Mouse (Mus musculus): ENCODE data around the gene Med15. TPM values are rescaled to one million over a fixed set of nuclear protein-coding genes. Genes with fewer than 3 reads are reported as not detected.

Med15 gene
- polyA plus RNA-seq, 1 experiment: 65.9 TPM

DNA sequence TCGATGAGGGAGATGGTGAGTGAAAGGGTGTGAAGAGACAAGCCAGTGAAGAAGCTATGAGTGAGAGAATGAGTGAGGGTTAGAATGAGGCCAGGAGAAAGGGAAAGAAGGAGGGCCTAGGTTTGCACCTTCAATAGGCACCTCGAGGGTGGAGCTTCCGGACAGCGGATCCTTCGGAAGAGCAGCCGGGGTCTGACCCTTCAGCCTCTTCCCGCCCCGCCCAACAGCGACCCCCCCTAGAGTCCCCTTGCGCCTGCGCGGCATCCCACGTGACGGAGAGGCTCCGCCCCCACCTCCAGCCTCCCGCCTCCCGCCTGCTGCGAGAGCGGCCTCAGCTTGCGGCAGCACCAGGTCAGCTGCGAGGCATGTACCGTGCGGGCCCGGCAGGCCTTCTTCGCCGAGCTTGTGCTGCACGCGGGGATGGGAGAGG, 26.7 kb upstream of the Med15 start, which contains the start of gene Klhl22:
Gene Klhl22 (plus strand): TSS at position 275 of the 430 bp plus-strand sequence.
- Histone ChIP-seq H3K4me3 (ENCODE audit: insufficient read depth, low read length) (peak within 1 kb of the TSS; percentile 76), H3K4me1 (ENCODE audit: control insufficient read depth, insufficient read depth, low read length) (peaks cover 6% of the 10 kb centered on the region), H3K27ac (ENCODE audit: insufficient read depth, low read length) (peak within 1 kb of the TSS; percentile 18; the same call in 1 of the 2 replicates)
- TF ChIP-seq POLR2A (IDR thresholded peaks at IDR 0.05; ENCODE audit: extremely low read depth, insufficient read depth, low read length) (peak; percentile 87), CTCF (IDR thresholded peaks at IDR 0.05; ENCODE audit: extremely low read depth, insufficient read depth, low read length) (no peak)

DNA sequence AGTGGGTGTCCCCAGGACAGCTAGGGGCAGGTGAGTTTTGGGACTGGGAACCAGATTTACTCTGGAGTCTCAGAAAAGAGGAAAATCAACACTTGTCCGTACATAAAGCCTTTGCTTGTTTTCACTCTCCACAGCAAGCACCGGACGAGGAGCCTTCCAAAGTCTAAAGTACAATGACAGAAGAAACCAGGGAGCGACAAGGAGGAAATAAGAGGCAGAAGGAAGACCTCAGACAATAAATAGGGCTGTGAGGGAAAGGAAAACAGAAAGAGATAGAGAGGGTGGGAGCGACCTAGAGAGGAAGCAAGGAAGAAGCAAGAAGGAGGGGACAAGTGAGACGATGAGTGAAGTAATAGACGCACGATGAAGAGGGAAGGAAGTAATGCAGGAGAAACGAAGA, 26.2 kb upstream of the Med15 start:
- peaks cover 3% of the 10 kb centered on the region for H3K4me1 ChIP-seq (ENCODE audit: control insufficient read depth, insufficient read depth, low read length)
- H3K4me3 ChIP-seq (ENCODE audit: insufficient read depth, low read length): peak overlapping the region; percentile 76
- no peak for TF ChIP-seq CTCF (IDR thresholded peaks at IDR 0.05; ENCODE audit: extremely low read depth, insufficient read depth, low read length)
- no peak for TF ChIP-seq POLR2A (IDR thresholded peaks at IDR 0.05; ENCODE audit: extremely low read depth, insufficient read depth, low read length)
- no peak overlapping the region for H3K27ac ChIP-seq (ENCODE audit: insufficient read depth, low read length)

DNA sequence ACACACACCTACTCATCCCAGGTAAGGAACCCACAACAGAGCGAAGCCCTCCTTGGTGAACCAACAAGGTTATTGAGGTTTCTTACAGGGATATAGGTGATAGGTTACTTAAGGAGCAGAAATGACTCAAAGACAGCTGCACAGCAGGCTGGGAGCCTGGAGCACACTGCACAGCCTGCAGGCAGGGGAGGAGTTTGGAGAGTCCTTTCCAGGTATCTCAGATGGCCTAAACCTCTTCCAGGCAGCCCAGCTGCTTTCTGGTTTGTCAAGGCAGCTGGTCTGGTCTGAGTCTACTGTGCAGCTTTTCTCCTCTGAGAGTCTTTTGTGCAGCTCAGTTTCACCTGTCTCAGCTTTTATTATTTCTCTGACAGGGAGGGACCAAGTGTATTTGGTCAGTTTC, 25.1 kb upstream of the Med15 start:
- Histone ChIP-seq H3K27ac (ENCODE audit: insufficient read depth, low read length) (no peak overlapping the region), H3K4me3 (ENCODE audit: insufficient read depth, low read length) (no peak overlapping the region), H3K4me1 (ENCODE audit: control insufficient read depth, insufficient read depth, low read length) (peaks cover 3% of the 10 kb centered on the region)
- no peak for TF ChIP-seq POLR2A (IDR thresholded peaks at IDR 0.05; ENCODE audit: extremely low read depth, insufficient read depth, low read length)
- no peak for TF ChIP-seq CTCF (IDR thresholded peaks at IDR 0.05; ENCODE audit: extremely low read depth, insufficient read depth, low read length)

- Histone ChIP-seq H3K4me1 (ENCODE audit: control insufficient read depth, insufficient read depth, low read length) (no peaks in the 10 kb centered on the region), H3K4me3 (ENCODE audit: insufficient read depth, low read length) (no peak overlapping the region), H3K27ac (ENCODE audit: insufficient read depth, low read length) (no peak overlapping the region)
- TF ChIP-seq CTCF (IDR thresholded peaks at IDR 0.05; ENCODE audit: extremely low read depth, insufficient read depth, low read length) (no peak), POLR2A (IDR thresholded peaks at IDR 0.05; ENCODE audit: extremely low read depth, insufficient read depth, low read length) (no peak)
Observed at GRCm38 (mm10) chr16:17753686-17754085, 21.0 kb upstream of the Med15 start.

GRCm38 (mm10) chr16:17753001-17753400, 20.3 kb upstream of the Med15 start:
- H3K4me3 ChIP-seq (ENCODE audit: insufficient read depth, low read length): no peak overlapping the region
- TF ChIP-seq POLR2A (IDR thresholded peaks at IDR 0.05; ENCODE audit: extremely low read depth, insufficient read depth, low read length) (no peak), CTCF (IDR thresholded peaks at IDR 0.05; ENCODE audit: extremely low read depth, insufficient read depth, low read length) (no peak)
- no peaks in the 10 kb centered on the region for H3K4me1 ChIP-seq (ENCODE audit: control insufficient read depth, insufficient read depth, low read length)
- no peak overlapping the region for H3K27ac ChIP-seq (ENCODE audit: insufficient read depth, low read length)

DNA sequence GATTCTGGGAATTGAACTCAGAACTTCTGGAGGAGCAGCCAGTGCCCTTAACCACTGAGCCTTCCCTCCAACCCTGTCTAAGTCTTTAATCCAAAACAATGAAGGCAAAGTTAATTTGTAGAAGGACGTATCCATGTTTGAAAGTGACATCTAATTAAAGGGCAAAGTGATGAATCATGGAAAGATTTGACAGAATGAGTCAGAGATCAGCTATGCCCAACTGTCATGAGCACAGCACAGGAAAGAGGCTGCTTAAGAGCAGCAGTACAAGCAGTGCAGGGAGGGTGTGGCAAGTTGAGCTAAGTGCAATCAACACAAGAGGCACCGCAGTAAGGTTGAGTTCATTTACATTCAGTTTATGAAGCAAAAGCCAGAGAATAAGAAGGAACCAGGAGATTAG, 12.4 kb upstream of the Med15 start:
- Histone ChIP-seq H3K4me3 (ENCODE audit: insufficient read depth, low read length) (no peak overlapping the region), H3K4me1 (ENCODE audit: control insufficient read depth, insufficient read depth, low read length) (no peaks in the 10 kb centered on the region), H3K27ac (ENCODE audit: insufficient read depth, low read length) (no peak overlapping the region)
- TF ChIP-seq CTCF (IDR thresholded peaks at IDR 0.05; ENCODE audit: extremely low read depth, insufficient read depth, low read length): no peak
- TF ChIP-seq POLR2A (IDR thresholded peaks at IDR 0.05; ENCODE audit: extremely low read depth, insufficient read depth, low read length): no peak

DNA sequence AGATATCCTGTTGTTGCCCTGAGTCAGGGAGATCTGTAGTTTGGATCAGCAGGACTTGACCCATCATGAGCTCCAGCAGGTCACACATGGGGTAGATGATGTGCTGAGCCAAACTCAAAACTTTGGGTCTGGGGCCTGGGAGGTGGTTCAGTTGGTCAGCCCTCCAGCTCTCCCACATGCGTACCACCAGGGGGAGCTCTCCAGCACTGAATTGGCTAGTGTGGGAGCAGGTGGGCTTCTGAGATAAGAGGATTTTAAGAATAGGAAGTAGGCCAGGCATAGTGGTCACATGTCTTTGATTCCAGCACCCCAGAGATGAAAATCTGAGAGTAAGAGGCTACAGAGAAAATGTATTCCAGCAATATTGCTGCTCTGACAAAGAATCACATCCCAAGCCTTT, 11.8 kb upstream of the Med15 start:
- Histone ChIP-seq H3K4me1 (ENCODE audit: control insufficient read depth, insufficient read depth, low read length) (no peaks in the 10 kb centered on the region), H3K27ac (ENCODE audit: insufficient read depth, low read length) (no peak overlapping the region), H3K4me3 (ENCODE audit: insufficient read depth, low read length) (no peak overlapping the region)
- TF ChIP-seq CTCF (IDR thresholded peaks at IDR 0.05; ENCODE audit: extremely low read depth, insufficient read depth, low read length) (peak; percentile 55), POLR2A (IDR thresholded peaks at IDR 0.05; ENCODE audit: extremely low read depth, insufficient read depth, low read length) (no peak)

DNA sequence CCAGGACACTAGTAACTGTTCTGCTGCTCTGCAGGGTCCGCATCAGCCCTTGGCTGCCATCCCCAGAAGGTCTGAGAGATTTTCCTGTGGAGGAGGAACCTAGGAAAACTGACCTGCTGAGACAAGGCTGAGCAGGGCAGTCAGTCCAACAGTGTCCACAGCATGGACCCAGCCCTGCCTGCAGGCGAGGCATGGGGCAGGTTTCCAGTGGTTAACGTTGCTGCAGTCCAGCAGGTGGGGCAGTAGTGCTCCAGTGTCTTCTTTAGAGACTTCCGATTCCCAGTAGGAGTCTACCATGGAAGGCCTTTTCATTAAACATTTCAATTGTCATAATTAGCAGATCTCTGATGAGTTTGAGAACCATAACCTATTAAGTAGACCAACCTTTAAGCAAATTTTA, 10.6 kb upstream of the Med15 start:
- Histone ChIP-seq H3K4me3 (ENCODE audit: insufficient read depth, low read length) (no peak overlapping the region), H3K4me1 (ENCODE audit: control insufficient read depth, insufficient read depth, low read length) (no peaks in the 10 kb centered on the region), H3K27ac (ENCODE audit: insufficient read depth, low read length) (no peak overlapping the region)
- TF ChIP-seq CTCF (IDR thresholded peaks at IDR 0.05; ENCODE audit: extremely low read depth, insufficient read depth, low read length) (no peak), POLR2A (IDR thresholded peaks at IDR 0.05; ENCODE audit: extremely low read depth, insufficient read depth, low read length) (no peak)

DNA sequence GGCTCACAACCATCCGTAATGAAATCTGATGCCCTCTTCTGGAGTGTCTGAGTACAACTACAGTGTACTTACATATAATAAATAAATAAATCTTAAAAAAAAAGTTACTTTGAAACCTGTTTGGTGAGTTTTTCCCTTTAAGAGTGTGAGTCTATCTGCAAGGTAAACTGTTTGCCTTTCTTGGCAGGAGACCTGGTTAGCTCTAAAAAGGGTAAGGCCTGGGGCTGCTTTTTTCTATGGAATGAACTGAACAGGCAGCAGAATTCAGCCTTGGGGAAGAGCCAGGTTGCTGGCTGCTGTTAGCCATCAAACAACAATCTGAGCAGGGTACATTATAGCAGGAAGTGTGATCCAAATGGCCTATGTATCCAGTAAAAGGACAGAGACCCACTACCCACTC, 10.1 kb upstream of the Med15 start:
- Histone ChIP-seq H3K27ac (ENCODE audit: insufficient read depth, low read length) (no peak overlapping the region), H3K4me1 (ENCODE audit: control insufficient read depth, insufficient read depth, low read length) (no peaks in the 10 kb centered on the region), H3K4me3 (ENCODE audit: insufficient read depth, low read length) (no peak overlapping the region)
- TF ChIP-seq CTCF (IDR thresholded peaks at IDR 0.05; ENCODE audit: extremely low read depth, insufficient read depth, low read length): no peak
- TF ChIP-seq POLR2A (IDR thresholded peaks at IDR 0.05; ENCODE audit: extremely low read depth, insufficient read depth, low read length): no peak

DNA sequence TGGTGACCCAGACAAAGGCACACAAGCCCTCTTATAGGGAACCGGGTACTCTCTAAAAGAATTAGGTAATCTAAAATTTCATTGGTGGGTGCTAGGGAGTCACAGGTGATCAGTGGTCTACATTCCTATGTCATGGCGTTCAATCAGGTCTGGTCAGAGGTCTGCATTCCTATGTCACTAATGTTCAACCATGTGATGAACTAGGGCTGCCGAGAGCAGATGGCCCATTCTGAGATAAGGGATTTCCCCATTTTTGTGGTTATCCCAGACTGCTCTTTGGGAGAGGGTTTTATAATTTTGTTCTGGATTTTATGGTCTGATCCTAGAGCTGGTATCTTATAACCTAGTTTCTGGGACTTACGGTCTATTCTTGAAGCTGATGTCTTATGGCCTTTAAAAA, 7.4 kb upstream of the Med15 start:
- Histone ChIP-seq H3K4me3 (ENCODE audit: insufficient read depth, low read length) (no peak overlapping the region), H3K4me1 (ENCODE audit: control insufficient read depth, insufficient read depth, low read length) (no peaks in the 10 kb centered on the region), H3K27ac (ENCODE audit: insufficient read depth, low read length) (no peak overlapping the region)
- TF ChIP-seq CTCF (IDR thresholded peaks at IDR 0.05; ENCODE audit: extremely low read depth, insufficient read depth, low read length) (no peak), POLR2A (IDR thresholded peaks at IDR 0.05; ENCODE audit: extremely low read depth, insufficient read depth, low read length) (no peak)

Data from cortical plate, adult 2 months (tissue).